Mouse (Mus musculus) left cerebral cortex, adult 8-10 months (tissue): Measurements from ENCODE around the gene Foxk2. TPM values are rescaled to one million over a fixed set of nuclear protein-coding genes. Genes with fewer than 3 reads are reported as not detected.

Source experiments
- total RNA-seq, 4 experiments: library from RNA; stranded (reverse); gene quantifications; 2 replicates each; pipeline ENCODE4 v1.2.4; 2022

Gene Foxk2
- total RNA-seq, 4 experiments from 2014 or later = 78.2 to 84.7 (median 79.9) TPM

Other genes starting within 250 kb of the Foxk2 start
- 1 to 10 TPM; 1.3 to 2.7 (median 1.4) TPM for gene Cd7, start 220.6 kb upstream of the Foxk2 start, total RNA-seq
- not detected for gene Sectm1b, start 196.4 kb upstream of the Foxk2 start, total RNA-seq
- not detected for gene Sectm1a, start 178.8 kb upstream of the Foxk2 start, total RNA-seq
- gene Tex19.2, start 141.3 kb upstream of the Foxk2 start, total RNA-seq = not detected
- not detected for gene Tex19.1, start 113.8 kb upstream of the Foxk2 start, total RNA-seq
- under 1 TPM in 3 of 4 experiments, not detected in 1; 0.18 to 0.50 (median 0.37) TPM for gene Uts2r, start 99.7 kb upstream of the Foxk2 start, total RNA-seq
- 10 to 100 TPM; 20.8 to 27.9 (median 24.8) TPM for gene Hexdc, start 55.6 kb upstream of the Foxk2 start, total RNA-seq
- gene Ogfod3, start 55.3 kb upstream of the Foxk2 start, total RNA-seq = 10 to 100 TPM in 1 of 4 experiments, 1 to 10 TPM in 3; 7.5 to 10.2 (median 9.5) TPM
- gene Cybc1, start 30.7 kb upstream of the Foxk2 start, total RNA-seq = 10 to 100 TPM; 19.2 to 25.9 (median 23.0) TPM
- 10 to 100 TPM; 44.1 to 61.8 (median 51.2) TPM for gene Narf, start 22.7 kb upstream of the Foxk2 start, total RNA-seq
- gene Wdr45b, start 94.5 kb downstream of the Foxk2 start, total RNA-seq = 10 to 100 TPM; 65.2 to 76.1 (median 67.4) TPM
- 10 to 100 TPM; 48.4 to 55.6 (median 50.4) TPM for gene Rab40b, start 128.3 kb downstream of the Foxk2 start, total RNA-seq
- gene Fn3krp, start 161.4 kb downstream of the Foxk2 start, total RNA-seq = 10 to 100 TPM; 47.7 to 52.2 (median 50.9) TPM
- gene Fn3k, start 174.9 kb downstream of the Foxk2 start, total RNA-seq = 10 to 100 TPM; 58.6 to 64.2 (median 61.1) TPM
- gene Tbcd, start 192.0 kb downstream of the Foxk2 start, total RNA-seq = 10 to 100 TPM; 39.7 to 45.1 (median 40.9) TPM